Mouse (Mus musculus) liver, postnatal 0 days (tissue): ENCODE measurements around the gene Rsu1. TPM values are rescaled to one million over a fixed set of nuclear protein-coding genes. Genes with fewer than 3 reads are reported as not detected.

Source experiments
- ATAC-seq: fragments of 200-750 bp; cut with Nextera tagmentation; 2 replicates; pipeline ENCODE4 v1.8.0; 2017; ENCODE audit warnings: mild to moderate bottlenecking, moderate library complexity
- DNase-seq: peaks from one replicate; pipeline ENCODE4 v3.0.0-alpha.2; 2016
- H3K27ac ChIP-seq: fragments of 300-500 bp; sonication (generic); 2 replicates; pipeline ENCODE4 v1.5.1; 2014; ENCODE audit warnings: antibody characterized with exemption, moderate library complexity, mild to moderate bottlenecking, low read depth
- H3K27me3 ChIP-seq: fragments of 300-500 bp; sonication (generic); 2 replicates; pipeline ENCODE4 v1.6.1; 2014; ENCODE audit warnings: low read length, control low read depth, mixed read lengths; ENCODE audit not compliant: insufficient read depth
- H3K36me3 ChIP-seq: fragments of 300-500 bp; sonication (generic); replicated peaks from 2 replicates; pipeline ENCODE4 v1.6.1; 2014; ENCODE audit warnings: mild to moderate bottlenecking, control low read depth, low read length, moderate library complexity, mixed read lengths; ENCODE audit not compliant: insufficient read depth
- H3K4me1 ChIP-seq: fragments of 300-500 bp; sonication (generic); 2 replicates; pipeline ENCODE4 v1.6.1; 2014; ENCODE audit warnings: antibody characterized with exemption, mild to moderate bottlenecking, control low read depth; ENCODE audit not compliant: insufficient read depth
- H3K4me2 ChIP-seq: fragments of 300-500 bp; sonication (generic); 2 replicates; pipeline ENCODE4 v1.6.1; 2014; ENCODE audit warnings: low read depth, mild to moderate bottlenecking, low read length, moderate library complexity, mixed read lengths
- H3K4me3 ChIP-seq: fragments of 300-500 bp; sonication (generic); 2 replicates; pipeline ENCODE4 v1.5.1; 2014; ENCODE audit warnings: low read depth, low read length
- H3K9ac ChIP-seq: fragments of 300-500 bp; sonication (generic); replicated peaks from 2 replicates; pipeline ENCODE4 v1.6.1; 2014; ENCODE audit warnings: mild to moderate bottlenecking, moderate library complexity
- H3K9me3 ChIP-seq: fragments of 300-500 bp; sonication (generic); 2 replicates; pipeline ENCODE4 v1.6.1; 2016; ENCODE audit warnings: mild to moderate bottlenecking, control low read depth, low read length, mixed read lengths
- CTCF ChIP-seq: sonication (generic); IDR thresholded peaks from 2 replicates; pipeline ENCODE4 v1.5.1; 2016; ENCODE audit warnings: antibody characterized with exemption, low read depth
- EP300 ChIP-seq: IDR thresholded peaks from 2 replicates; pipeline ENCODE4 v1.6.1; 2016; ENCODE audit warnings: antibody characterized with exemption, low read depth, mild to moderate bottlenecking
- WGBS: fragments of 180-500 bp; shearing (Covaris S2); extraction: QIAGEN DNeasy Blood & Tissue Kit; methylation state at CpG from one replicate; pipeline ENCODE4 v1.1.7; 2014; ENCODE audit not compliant: insufficient replicate concordance; 5-methylcytosine and 5-hydroxymethylcytosine counted together
- polyA plus RNA-seq: library from polyadenylated mRNA; unstranded; fragments of >200 nt; fragmentation: Nextera tagmentation; extraction: Ambion mirVana; gene quantifications from 2 replicates; pipeline ENCODE4 v1.2.1, GENCODE M21; 2015

The Rsu1 gene
- polyA plus RNA-seq, 1 experiment from 2014 or later: 55.5 TPM

- H3K27me3 ChIP-seq: no peaks in the 10 kb centered on the region
- ATAC-seq: no peak
- no peak overlapping the region for H3K4me3 ChIP-seq
- no peak overlapping the region for H3K27ac ChIP-seq
- H3K36me3 ChIP-seq: 0 out of 2 replicates have a peak, but pooled peaks cover 2% of the 10 kb centered on the region
- TF ChIP-seq EP300: no peak
- TF ChIP-seq CTCF: no peak
- DNase-seq: no peak
- H3K4me1 ChIP-seq: no peaks in the 10 kb centered on the region
- no peaks in the 10 kb centered on the region for H3K9me3 ChIP-seq
- no peak overlapping the region for H3K9ac ChIP-seq
- no peak overlapping the region for H3K4me2 ChIP-seq
- 88% methylated on average over 10 of the region's 10 CpGs for WGBS
Observed at GRCm38 (mm10) chr2:13177698-13178395, 93.4 kb downstream of the Rsu1 start.

- H3K9ac ChIP-seq: no peak overlapping the region
- ATAC-seq (no peak), DNase-seq (no peak)
- no peak for TF ChIP-seq EP300
- no peaks in the 10 kb centered on the region for H3K9me3 ChIP-seq
- H3K27me3 ChIP-seq: no peaks in the 10 kb centered on the region
- H3K36me3 ChIP-seq: 0 out of 2 replicates have a peak, but pooled peaks cover 4% of the 10 kb centered on the region
- 84% methylated on average over 4 of the region's 4 CpGs for WGBS
- H3K4me3 ChIP-seq: no peak overlapping the region
- no peaks in the 10 kb centered on the region for H3K4me1 ChIP-seq
- H3K27ac ChIP-seq: no peak overlapping the region
- no peak overlapping the region for H3K4me2 ChIP-seq
Observed at GRCm38 (mm10) chr2:13176304-13176620, 95.0 kb downstream of the Rsu1 start.

- Histone ChIP-seq H3K4me3 (no peak overlapping the region), H3K4me2 (no peak overlapping the region), H3K36me3 (0 out of 2 replicates have a peak, but pooled peaks cover 4% of the 10 kb centered on the region), H3K4me1 (no peaks in the 10 kb centered on the region), H3K27ac (no peak overlapping the region), H3K9me3 (no peaks in the 10 kb centered on the region), H3K27me3 (no peaks in the 10 kb centered on the region), H3K9ac (no peak overlapping the region)
- TF ChIP-seq EP300: no peak
- TF ChIP-seq CTCF: no peak
- DNase-seq (no peak), ATAC-seq (no peak)
- WGBS: 86% methylated on average over 28 of the region's 28 CpGs
Observed at GRCm38 (mm10) chr2:13175536-13176303, 95.5 kb downstream of the Rsu1 start.

- H3K27me3 ChIP-seq: no peaks in the 10 kb centered on the region
- WGBS: 77% methylated on average over 7 of the region's 7 CpGs
- no peak overlapping the region for H3K4me2 ChIP-seq
- H3K9ac ChIP-seq: no peak overlapping the region
- H3K27ac ChIP-seq: no peak overlapping the region
- 0 out of 2 replicates have a peak, but pooled peaks cover 4% of the 10 kb centered on the region for H3K36me3 ChIP-seq
- no peak for DNase-seq
- TF ChIP-seq EP300 (no peak), CTCF (no peak)
- no peak overlapping the region for H3K4me3 ChIP-seq
- no peaks in the 10 kb centered on the region for H3K9me3 ChIP-seq
- H3K4me1 ChIP-seq: no peaks in the 10 kb centered on the region
- ATAC-seq: no peak
Observed at GRCm38 (mm10) chr2:13174461-13174860, 96.8 kb downstream of the Rsu1 start.

- Histone ChIP-seq H3K4me3 (no peak overlapping the region), H3K9me3 (no peaks in the 10 kb centered on the region), H3K27me3 (no peaks in the 10 kb centered on the region), H3K27ac (no peak overlapping the region), H3K4me1 (no peaks in the 10 kb centered on the region), H3K4me2 (no peak overlapping the region), H3K9ac (no peak overlapping the region), H3K36me3 (0 out of 2 replicates have a peak, but pooled peaks cover 2% of the 10 kb centered on the region)
- WGBS: 88% methylated on average over 5 of the region's 5 CpGs
- ATAC-seq: no peak
- DNase-seq: no peak
- no peak for TF ChIP-seq CTCF
- TF ChIP-seq EP300: no peak
Observed at GRCm38 (mm10) chr2:13170651-13171050, 100.6 kb downstream of the Rsu1 start.

GRCm38 (mm10) chr2:13169962-13170361 lies 101.3 kb downstream of the Rsu1 start:
- ATAC-seq: no peak
- 0 out of 2 replicates have a peak, but pooled peaks cover 2% of the 10 kb centered on the region for H3K36me3 ChIP-seq
- 87% methylated on average over 6 of the region's 6 CpGs for WGBS
- H3K4me3 ChIP-seq: no peak overlapping the region
- no peak overlapping the region for H3K4me2 ChIP-seq
- TF ChIP-seq EP300: no peak
- no peak for TF ChIP-seq CTCF
- no peaks in the 10 kb centered on the region for H3K9me3 ChIP-seq
- DNase-seq: no peak
- no peaks in the 10 kb centered on the region for H3K4me1 ChIP-seq
- no peaks in the 10 kb centered on the region for H3K27me3 ChIP-seq
- no peak overlapping the region for H3K27ac ChIP-seq
- H3K9ac ChIP-seq: no peak overlapping the region
